Mouse (Mus musculus) CD4-positive, CD25-positive, alpha-beta regulatory T cell, adult 4 months (primary cell): ENCODE data around the gene B430305J03Rik. TPM values are rescaled to one million over a fixed set of nuclear protein-coding genes. Genes with fewer than 3 reads are reported as not detected.

Experiments
- ATAC-seq: one replicate; pipeline ENCODE4 v1.8.0; 2017
- polyA plus RNA-seq, 2 experiments: library from polyadenylated mRNA; unstranded; fragments of 100-300 nt; shearing (Covaris generic); gene quantifications; one replicate each; pipeline ENCODE4 v1.2.1; 2017

The B430305J03Rik gene
- not detected for polyA plus RNA-seq

- peak; percentile 30 for ATAC-seq
Measured at GRCm38 (mm10) chr3:61365779-61366373, at the start of gene B430305J03Rik. Gene B430305J03Rik, minus strand, starts transcription at chr3:61365951.

GRCm38 (mm10) chr3:61409683-61410082, 43.9 kb upstream of the B430305J03Rik start:
- ATAC-seq: peak; percentile 84

GRCm38 (mm10) chr3:61406921-61407320, 41.2 kb upstream of the B430305J03Rik start:
- ATAC-seq: no peak

- no peak for ATAC-seq
Measured at GRCm38 (mm10) chr3:61400823-61401387, 35.2 kb upstream of the B430305J03Rik start.

GRCm38 (mm10) chr3:61396728-61397127, 31.0 kb upstream of the B430305J03Rik start:
- no peak for ATAC-seq

GRCm38 (mm10) chr3:61395382-61395781, 29.6 kb upstream of the B430305J03Rik start:
- no peak for ATAC-seq

GRCm38 (mm10) chr3:61393520-61393919, 27.8 kb upstream of the B430305J03Rik start:
- ATAC-seq: no peak

- ATAC-seq: no peak
Measured at GRCm38 (mm10) chr3:61392881-61393280, 27.1 kb upstream of the B430305J03Rik start.

- ATAC-seq: no peak
Measured at GRCm38 (mm10) chr3:61391564-61391963, 25.8 kb upstream of the B430305J03Rik start.

GRCm38 (mm10) chr3:61386368-61386767, 20.6 kb upstream of the B430305J03Rik start:
- ATAC-seq: no peak

- no peak for ATAC-seq
Measured at GRCm38 (mm10) chr3:61376001-61376400, 10.2 kb upstream of the B430305J03Rik start.

- ATAC-seq: no peak
Measured at GRCm38 (mm10) chr3:61368446-61368845, 2.7 kb upstream of the B430305J03Rik start.

GRCm38 (mm10) chr3:61364978-61365778, 573 bp downstream of the B430305J03Rik start:
- ATAC-seq: peak; percentile 3

- ATAC-seq: peak; percentile 18
Measured at GRCm38 (mm10) chr3:61364661-61364977, 1.1 kb downstream of the B430305J03Rik start.

GRCm38 (mm10) chr3:61363989-61364660, 1.6 kb downstream of the B430305J03Rik start:
- ATAC-seq: peak; percentile 51

- ATAC-seq: peak; percentile 74
Measured at GRCm38 (mm10) chr3:61363161-61363988, 2.4 kb downstream of the B430305J03Rik start.

- no peak for ATAC-seq
Measured at GRCm38 (mm10) chr3:61362821-61363160, 3.0 kb downstream of the B430305J03Rik start.

- ATAC-seq: no peak
Measured at GRCm38 (mm10) chr3:61361338-61361737, 4.4 kb downstream of the B430305J03Rik start, which contains the start of gene Rap2b. Gene Rap2b, plus strand, starts transcription at chr3:61361638.

- ATAC-seq: no peak
Measured at GRCm38 (mm10) chr3:61358756-61359293, 6.9 kb downstream of the B430305J03Rik start.

GRCm38 (mm10) chr3:61358107-61358506, 7.6 kb downstream of the B430305J03Rik start:
- no peak for ATAC-seq

- ATAC-seq: no peak
Measured at GRCm38 (mm10) chr3:61355464-61355863, 10.3 kb downstream of the B430305J03Rik start.

- no peak for ATAC-seq
Measured at GRCm38 (mm10) chr3:61349433-61349832, 16.3 kb downstream of the B430305J03Rik start.
